Mouse (Mus musculus): ENCODE data around the gene Ets2.

DNA sequence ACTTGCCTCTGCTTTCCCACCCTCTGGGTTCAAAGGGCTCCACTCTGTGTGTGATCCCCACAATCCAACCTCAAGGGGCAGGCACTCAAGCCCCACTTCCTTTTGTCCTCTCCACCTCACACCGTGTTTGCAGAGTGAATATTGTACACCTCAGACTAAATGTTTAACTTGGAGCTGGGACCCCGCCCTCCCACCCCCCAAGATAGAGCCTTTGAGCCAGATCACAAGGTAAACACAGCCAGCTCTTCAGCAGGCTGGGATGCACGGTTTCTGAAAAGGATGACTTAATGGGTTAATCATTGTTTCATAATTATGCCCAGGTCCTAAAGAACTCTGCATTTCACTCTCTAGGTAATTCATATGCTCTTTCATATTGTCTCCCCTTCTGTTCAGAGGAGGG is 2.2 kb upstream of the Ets2 start:
- TF ChIP-seq ETS1 (IDR thresholded peaks at IDR 0.05; ENCODE audit: low read depth, low read length), result no peak
- TF ChIP-seq HCFC1 (IDR thresholded peaks at IDR 0.05; ENCODE audit: low read depth, low read length), result no peak
- no peak for TF ChIP-seq CTCF (IDR thresholded peaks at IDR 0.05 in 2 of 3, conservative IDR thresholded peaks at IDR 0.05 in 1 of 3; ENCODE audit: control insufficient read depth in 1 of 3, insufficient read depth in 1 of 3, low read depth in 2 of 3, low read length in 3 of 3, poor library complexity in 1 of 3, severe bottlenecking in 1 of 3)
- no peak for TF ChIP-seq POLR2A (IDR thresholded peaks at IDR 0.05; ENCODE audit: control insufficient read depth in 1 of 2, insufficient read depth in 1 of 2, low read depth in 1 of 2, low read length in 2 of 2, poor library complexity in 1 of 2)
- no peak for TF ChIP-seq ZNF384 (IDR thresholded peaks at IDR 0.05; ENCODE audit: low read depth, low read length)
- TF ChIP-seq UBTF (IDR thresholded peaks at IDR 0.05; ENCODE audit: borderline replicate concordance, insufficient read depth, low read depth, low read length), result no peak
- TF ChIP-seq EP300 (IDR thresholded peaks at IDR 0.05; ENCODE audit: low read depth in 1 of 2, low read length in 2 of 2), result no peak
- TF ChIP-seq ZC3H11A (IDR thresholded peaks at IDR 0.05; ENCODE audit: low read depth, low read length), result no peak
- no peak for TF ChIP-seq TCF12 (IDR thresholded peaks at IDR 0.05; ENCODE audit: low read depth, low read length)
- no peak for TF ChIP-seq USF1 (IDR thresholded peaks at IDR 0.05; ENCODE audit: low read depth, low read length)
- no peak for TF ChIP-seq MAFK (IDR thresholded peaks at IDR 0.05; ENCODE audit: borderline replicate concordance, low read depth, low read length)

Measured in MEL (cell line).